Mouse (Mus musculus): ENCODE results near the gene Ncln. TPM values are rescaled to one million over a fixed set of nuclear protein-coding genes. Genes with fewer than 3 reads are reported as not detected.
A peak's percentile ranks its signal among the peaks of the same experiment; 100 is the strongest.

The Ncln gene
- polyA plus RNA-seq, 1 experiment from 2014 or later: 68.5 TPM

- no peak for ATAC-seq (ENCODE audit: low FRiP score)
- H3K27me3 ChIP-seq (replicated peaks): no peaks in the 10 kb centered on the region
Observed at GRCm38 (mm10) chr10:81496969-81497368, 777 bp upstream of the Ncln start.

GRCm38 (mm10) chr10:81495616-81496263, 452 bp downstream of the Ncln start:
- peak overlapping the region; percentile 84 for H3K9ac ChIP-seq (replicated peaks)
- WGBS: 2% methylated on average over 41 of the region's 41 CpGs
- peaks cover 26% of the 10 kb centered on the region for H3K36me3 ChIP-seq
- peak overlapping the region; percentile 87 for H3K27ac ChIP-seq (replicated peaks)
- peak overlapping the region; percentile 74 for H3K4me3 ChIP-seq (replicated peaks)
- peaks cover 30% of the 10 kb centered on the region for H3K4me1 ChIP-seq
- H3K4me2 ChIP-seq: peak overlapping the region; percentile 97
- peak; percentile 22 for ATAC-seq (ENCODE audit: low FRiP score)
- H3K9me3 ChIP-seq (replicated peaks): no peaks in the 10 kb centered on the region
- no peaks in the 10 kb centered on the region for H3K27me3 ChIP-seq (replicated peaks)

More at GRCm38 (mm10) chr10:81496969-81497368, 777 bp upstream of the Ncln start:
- Histone ChIP-seq H3K4me2 (peak overlapping the region; percentile 97), H3K36me3 (peaks cover 14% of the 10 kb centered on the region), H3K4me3 (replicated peaks) (peak overlapping the region; percentile 74), H3K27ac (replicated peaks) (peak overlapping the region; percentile 87), H3K9ac (replicated peaks) (peak overlapping the region; percentile 56), H3K9me3 (replicated peaks) (no peaks in the 10 kb centered on the region), H3K4me1 (peaks cover 30% of the 10 kb centered on the region)
- WGBS: 34% methylated on average over 4 of the region's 4 CpGs

GRCm38 (mm10) chr10:81495151-81495550, 1.0 kb downstream of the Ncln start:
- no peak for ATAC-seq (ENCODE audit: low FRiP score)
- Histone ChIP-seq H3K27ac (replicated peaks) (no peak overlapping the region), H3K27me3 (replicated peaks) (no peaks in the 10 kb centered on the region), H3K4me1 (peaks cover 30% of the 10 kb centered on the region), H3K9ac (replicated peaks) (peak overlapping the region; percentile 84), H3K4me2 (peak overlapping the region; percentile 97), H3K4me3 (replicated peaks) (peak overlapping the region; percentile 74), H3K36me3 (peaks cover 32% of the 10 kb centered on the region), H3K9me3 (replicated peaks) (no peaks in the 10 kb centered on the region)
- WGBS: 79% methylated on average over 6 of the region's 6 CpGs

- H3K36me3 ChIP-seq: peaks cover 39% of the 10 kb centered on the region
- no peaks in the 10 kb centered on the region for H3K27me3 ChIP-seq (replicated peaks)
- peak overlapping the region; percentile 84 for H3K9ac ChIP-seq (replicated peaks)
- 84% methylated on average over 11 of the region's 11 CpGs for WGBS
- H3K27ac ChIP-seq (replicated peaks): no peak overlapping the region
- peak overlapping the region; percentile 74 for H3K4me3 ChIP-seq (replicated peaks)
- H3K9me3 ChIP-seq (replicated peaks): no peaks in the 10 kb centered on the region
- H3K4me2 ChIP-seq: peak overlapping the region; percentile 97
- ATAC-seq (ENCODE audit: low FRiP score): no peak
- peaks cover 30% of the 10 kb centered on the region for H3K4me1 ChIP-seq
Observed at GRCm38 (mm10) chr10:81494260-81495041, 1.7 kb downstream of the Ncln start.

- Histone ChIP-seq H3K27ac (replicated peaks) (no peak overlapping the region), H3K9ac (replicated peaks) (no peak overlapping the region), H3K27me3 (replicated peaks) (no peaks in the 10 kb centered on the region), H3K36me3 (peaks cover 46% of the 10 kb centered on the region), H3K9me3 (replicated peaks) (no peaks in the 10 kb centered on the region), H3K4me3 (replicated peaks) (no peak overlapping the region), H3K4me2 (peak overlapping the region; percentile 97; the same call in 1 of the 2 replicates), H3K4me1 (peaks cover 30% of the 10 kb centered on the region)
- 91% methylated on average over 8 of the region's 8 CpGs for WGBS
- no peak for ATAC-seq (ENCODE audit: low FRiP score)
Observed at GRCm38 (mm10) chr10:81493601-81494220, 2.5 kb downstream of the Ncln start.

GRCm38 (mm10) chr10:81492606-81493240, 3.5 kb downstream of the Ncln start:
- WGBS: 91% methylated on average over 11 of the region's 11 CpGs
- Histone ChIP-seq H3K36me3 (peaks cover 56% of the 10 kb centered on the region), H3K9ac (replicated peaks) (no peak overlapping the region)

GRCm38 (mm10) chr10:81491018-81491417, 5.2 kb downstream of the Ncln start:
- H3K36me3 ChIP-seq: peaks cover 73% of the 10 kb centered on the region
- 93% methylated on average over 9 of the region's 9 CpGs for WGBS
- H3K4me3 ChIP-seq (replicated peaks): no peak overlapping the region
- H3K9ac ChIP-seq (replicated peaks): no peak overlapping the region
- ATAC-seq (ENCODE audit: low FRiP score): no peak
- no peaks in the 10 kb centered on the region for H3K27me3 ChIP-seq (replicated peaks)
- H3K4me1 ChIP-seq: peaks cover 19% of the 10 kb centered on the region
- H3K9me3 ChIP-seq (replicated peaks): no peaks in the 10 kb centered on the region
- H3K4me2 ChIP-seq: no peak overlapping the region
- H3K27ac ChIP-seq (replicated peaks): no peak overlapping the region

More at GRCm38 (mm10) chr10:81492606-81493240, 3.5 kb downstream of the Ncln start:
- H3K4me1 ChIP-seq: peaks cover 28% of the 10 kb centered on the region
- H3K4me3 ChIP-seq (replicated peaks): no peak overlapping the region
- no peak overlapping the region for H3K4me2 ChIP-seq
- no peak overlapping the region for H3K27ac ChIP-seq (replicated peaks)
- no peaks in the 10 kb centered on the region for H3K27me3 ChIP-seq (replicated peaks)
- no peak for ATAC-seq (ENCODE audit: low FRiP score)
- H3K9me3 ChIP-seq (replicated peaks): no peaks in the 10 kb centered on the region

GRCm38 (mm10) chr10:81489941-81490340, 6.3 kb downstream of the Ncln start:
- Histone ChIP-seq H3K27ac (replicated peaks) (no peak overlapping the region), H3K36me3 (peaks cover 74% of the 10 kb centered on the region), H3K9me3 (replicated peaks) (no peaks in the 10 kb centered on the region), H3K4me3 (replicated peaks) (no peak overlapping the region), H3K4me1 (peaks cover 14% of the 10 kb centered on the region), H3K4me2 (no peak overlapping the region), H3K27me3 (replicated peaks) (no peaks in the 10 kb centered on the region), H3K9ac (replicated peaks) (no peak overlapping the region)
- WGBS: 83% methylated on average over 14 of the region's 14 CpGs
- ATAC-seq (ENCODE audit: low FRiP score): no peak

GRCm38 (mm10) chr10:81488081-81488480, 8.1 kb downstream of the Ncln start:
- ATAC-seq (ENCODE audit: low FRiP score): no peak
- peaks cover 71% of the 10 kb centered on the region for H3K36me3 ChIP-seq

GRCm38 (mm10) chr10:81486496-81486895, 9.7 kb downstream of the Ncln start:
- Histone ChIP-seq H3K27me3 (replicated peaks) (no peaks in the 10 kb centered on the region), H3K4me3 (replicated peaks) (no peak overlapping the region), H3K9me3 (replicated peaks) (no peaks in the 10 kb centered on the region), H3K27ac (replicated peaks) (no peak overlapping the region), H3K36me3 (peaks cover 55% of the 10 kb centered on the region), H3K4me2 (no peak overlapping the region), H3K9ac (replicated peaks) (no peak overlapping the region), H3K4me1 (peaks cover 18% of the 10 kb centered on the region)
- WGBS: 77% methylated on average over 10 of the region's 10 CpGs
- ATAC-seq (ENCODE audit: low FRiP score): no peak

More at GRCm38 (mm10) chr10:81488081-81488480, 8.1 kb downstream of the Ncln start:
- Histone ChIP-seq H3K4me1 (peaks cover 12% of the 10 kb centered on the region), H3K9ac (replicated peaks) (no peak overlapping the region), H3K27me3 (replicated peaks) (no peaks in the 10 kb centered on the region), H3K4me3 (replicated peaks) (no peak overlapping the region), H3K9me3 (replicated peaks) (no peaks in the 10 kb centered on the region), H3K27ac (replicated peaks) (no peak overlapping the region), H3K4me2 (no peak overlapping the region)
- 90% methylated on average over 11 of the region's 11 CpGs for whole genome bisulfite sequencing

- no peaks in the 10 kb centered on the region for H3K9me3 ChIP-seq (replicated peaks)
- H3K4me1 ChIP-seq: peaks cover 25% of the 10 kb centered on the region
- no peak for ATAC-seq (ENCODE audit: low FRiP score)
- H3K27me3 ChIP-seq (replicated peaks): no peaks in the 10 kb centered on the region
- H3K4me3 ChIP-seq (replicated peaks): no peak overlapping the region
- no peak overlapping the region for H3K9ac ChIP-seq (replicated peaks)
- 75% methylated on average over 7 of the region's 7 CpGs for WGBS
- H3K36me3 ChIP-seq: peaks cover 46% of the 10 kb centered on the region
- H3K27ac ChIP-seq (replicated peaks): no peak overlapping the region
- H3K4me2 ChIP-seq: no peak overlapping the region
Observed at GRCm38 (mm10) chr10:81485479-81486018, 10.6 kb downstream of the Ncln start.
